Mouse (Mus musculus): Measurements from ENCODE around the gene Ppp1r3c.
"Not testable (repeated sequence)": the region's sequence is repeated elsewhere in the genome, so short reads cannot be mapped to it uniquely, and the experiment has no call there.

Gene Ppp1r3c

GRCm38 (mm10) chr19:36736537-36736936, at the start of gene Ppp1r3c:
Ppp1r3c (minus strand) TSS chr19:36736653.
- DNase-seq: peak; percentile 3

- no peak for DNase-seq
These were observed 46.7 kb upstream of the Ppp1r3c start for GRCm38 (mm10) chr19:36783179-36783578.

GRCm38 (mm10) chr19:36782591-36782990, 46.1 kb upstream of the Ppp1r3c start:
- no peak for DNase-seq

GRCm38 (mm10) chr19:36781996-36782395, 45.5 kb upstream of the Ppp1r3c start:
- DNase-seq: no peak

GRCm38 (mm10) chr19:36780375-36780774, 43.9 kb upstream of the Ppp1r3c start:
- no peak for DNase-seq

GRCm38 (mm10) chr19:36779765-36780164, 43.3 kb upstream of the Ppp1r3c start:
- DNase-seq: no peak

GRCm38 (mm10) chr19:36775531-36775930, 39.1 kb upstream of the Ppp1r3c start:
- DNase-seq: no peak

GRCm38 (mm10) chr19:36773716-36774459, 37.4 kb upstream of the Ppp1r3c start:
- DNase-seq: no peak

- DNase-seq: no peak
These were observed 31.6 kb upstream of the Ppp1r3c start for GRCm38 (mm10) chr19:36768084-36768483.

GRCm38 (mm10) chr19:36764451-36764850, 28.0 kb upstream of the Ppp1r3c start:
- no peak for DNase-seq

GRCm38 (mm10) chr19:36748996-36749395, 12.5 kb upstream of the Ppp1r3c start:
- DNase-seq: no peak

GRCm38 (mm10) chr19:36742331-36742730, 5.9 kb upstream of the Ppp1r3c start:
- no peak for DNase-seq

GRCm38 (mm10) chr19:36739566-36740211, 3.2 kb upstream of the Ppp1r3c start:
- DNase-seq: no peak

- no peak for DNase-seq
These were observed 1.6 kb upstream of the Ppp1r3c start for GRCm38 (mm10) chr19:36738009-36738408.

GRCm38 (mm10) chr19:36737087-36737486, 634 bp upstream of the Ppp1r3c start:
- DNase-seq: no peak

- no peak for DNase-seq
These were observed 2.0 kb downstream of the Ppp1r3c start for GRCm38 (mm10) chr19:36734308-36735038.

- DNase-seq: no peak
These were observed 3.1 kb downstream of the Ppp1r3c start for GRCm38 (mm10) chr19:36733191-36733943.

- no peak for DNase-seq
These were observed 5.1 kb downstream of the Ppp1r3c start for GRCm38 (mm10) chr19:36731310-36731709.

- not testable (repeated sequence) for DNase-seq
These were observed 6.0 kb downstream of the Ppp1r3c start for GRCm38 (mm10) chr19:36730414-36730813.

GRCm38 (mm10) chr19:36728741-36729460, 7.6 kb downstream of the Ppp1r3c start:
- no peak for DNase-seq

- DNase-seq: no peak
These were observed 11.5 kb downstream of the Ppp1r3c start for GRCm38 (mm10) chr19:36724970-36725369.

GRCm38 (mm10) chr19:36721139-36721538, 15.3 kb downstream of the Ppp1r3c start:
- no peak for DNase-seq

Data from B cell, adult 2 months (primary cell).